Mouse (Mus musculus) embryonic facial prominence, embryonic 14.5 days (tissue): ENCODE results near the gene Fkbp11. TPM values are rescaled to one million over a fixed set of nuclear protein-coding genes. Genes with fewer than 3 reads are reported as not detected.
A peak's percentile ranks its signal among the peaks of the same experiment; 100 is the strongest.

Source experiments
- ATAC-seq: fragments of 200-750 bp; cut with Nextera tagmentation; 2 replicates; pipeline ENCODE4 v1.8.0; 2017; ENCODE audit warnings: low read depth, moderate number of reproducible peaks, moderate TSS enrichment
- DNase-seq: peaks from one replicate; pipeline ENCODE4 v3.0.0-alpha.2; 2015; ENCODE audit warnings: low spot score
- H3K27ac ChIP-seq: fragments of 300-500 bp; sonication (generic); replicated peaks from 2 replicates; pipeline ENCODE4 v1.5.1; 2014; ENCODE audit warnings: low read depth, mild to moderate bottlenecking, low read length, moderate library complexity
- H3K27me3 ChIP-seq: fragments of 300-500 bp; sonication (generic); replicated peaks from 2 replicates; pipeline ENCODE4 v1.6.1; 2014; ENCODE audit warnings: low read length; ENCODE audit not compliant: control insufficient read depth, insufficient read depth
- H3K36me3 ChIP-seq: fragments of 300-500 bp; sonication (generic); 2 replicates; pipeline ENCODE4 v1.6.1; 2014; ENCODE audit warnings: low read length, mixed read lengths; ENCODE audit not compliant: control insufficient read depth, insufficient read depth
- H3K4me1 ChIP-seq: fragments of 300-500 bp; sonication (generic); 2 replicates; pipeline ENCODE4 v1.6.1; 2014; ENCODE audit warnings: antibody characterized with exemption, low read length; ENCODE audit not compliant: control insufficient read depth, insufficient read depth
- H3K4me2 ChIP-seq: fragments of 300-500 bp; sonication (generic); 2 replicates; pipeline ENCODE4 v1.6.1; 2014; ENCODE audit warnings: low read depth, mild to moderate bottlenecking, low read length, moderate library complexity, mixed read lengths
- H3K4me3 ChIP-seq: fragments of 300-500 bp; sonication (generic); 2 replicates; pipeline ENCODE4 v1.5.1; 2014; ENCODE audit warnings: low read depth, mild to moderate bottlenecking, low read length
- H3K9ac ChIP-seq: fragments of 300-500 bp; sonication (generic); 2 replicates; pipeline ENCODE4 v1.6.1; 2014; ENCODE audit warnings: low read depth, mild to moderate bottlenecking, low read length, moderate library complexity, mixed read lengths
- H3K9me3 ChIP-seq: fragments of 300-500 bp; sonication (generic); 2 replicates; pipeline ENCODE4 v1.6.1; 2016; ENCODE audit warnings: low read length; ENCODE audit not compliant: control insufficient read depth
- WGBS: fragments of 180-500 bp; shearing (Covaris S2); extraction: QIAGEN DNeasy Blood & Tissue Kit; methylation state at CpG from one replicate; pipeline ENCODE4 v1.1.7; 2014; 5-methylcytosine and 5-hydroxymethylcytosine counted together
- polyA plus RNA-seq: library from polyadenylated mRNA; unstranded; fragments of >200 nt; fragmentation: Nextera tagmentation; extraction: Ambion mirVana; gene quantifications from 2 replicates; pipeline ENCODE4 v1.2.1, GENCODE M21; 2014

Gene Fkbp11
- polyA plus RNA-seq, 1 experiment from 2014 or later: 108 TPM

DNA sequence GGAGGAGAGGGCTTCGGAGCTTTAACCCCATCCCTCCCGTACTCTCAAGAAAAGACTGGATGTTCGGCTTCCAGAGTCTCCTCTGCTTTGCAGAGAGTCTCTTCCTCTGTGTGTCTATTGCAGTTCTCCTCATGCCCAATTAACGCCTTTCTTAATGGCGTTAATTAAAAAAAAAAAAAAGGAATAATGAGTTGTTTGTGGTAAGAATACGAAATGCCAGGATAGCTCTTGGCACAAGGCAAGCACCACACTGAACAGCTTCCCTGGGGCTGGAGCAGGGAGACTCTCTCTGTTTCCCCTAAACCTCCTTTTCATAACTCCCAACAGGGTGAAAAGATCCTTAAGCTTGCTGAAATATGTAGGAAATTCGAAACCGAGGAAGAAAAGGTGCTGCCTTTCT lies 5.8 kb downstream of the Fkbp11 start:
- no peaks in the 10 kb centered on the region for H3K9me3 ChIP-seq
- no peak overlapping the region for H3K9ac ChIP-seq
- H3K27ac ChIP-seq: no peak overlapping the region
- no peaks in the 10 kb centered on the region for H3K36me3 ChIP-seq
- peak overlapping the region; percentile 10; the same call in 1 of the 2 replicates for H3K4me2 ChIP-seq
- H3K4me3 ChIP-seq: no peak overlapping the region
- DNase-seq (no peak), ATAC-seq (no peak)
- 79% methylated on average over 8 of the region's 8 CpGs for WGBS
- no peaks in the 10 kb centered on the region for H3K27me3 ChIP-seq
- peaks cover 13% of the 10 kb centered on the region for H3K4me1 ChIP-seq

- Histone ChIP-seq H3K9ac (no peak overlapping the region), H3K36me3 (no peaks in the 10 kb centered on the region), H3K4me1 (no peaks in the 10 kb centered on the region), H3K9me3 (no peaks in the 10 kb centered on the region), H3K27me3 (no peaks in the 10 kb centered on the region), H3K27ac (no peak overlapping the region), H3K4me2 (no peak overlapping the region), H3K4me3 (no peak overlapping the region)
- DNase-seq: no peak
- WGBS: 71% methylated on average over 16 of the region's 16 CpGs
- no peak for ATAC-seq
Measured at GRCm38 (mm10) chr15:98717301-98717700, 10.7 kb downstream of the Fkbp11 start.

DNA sequence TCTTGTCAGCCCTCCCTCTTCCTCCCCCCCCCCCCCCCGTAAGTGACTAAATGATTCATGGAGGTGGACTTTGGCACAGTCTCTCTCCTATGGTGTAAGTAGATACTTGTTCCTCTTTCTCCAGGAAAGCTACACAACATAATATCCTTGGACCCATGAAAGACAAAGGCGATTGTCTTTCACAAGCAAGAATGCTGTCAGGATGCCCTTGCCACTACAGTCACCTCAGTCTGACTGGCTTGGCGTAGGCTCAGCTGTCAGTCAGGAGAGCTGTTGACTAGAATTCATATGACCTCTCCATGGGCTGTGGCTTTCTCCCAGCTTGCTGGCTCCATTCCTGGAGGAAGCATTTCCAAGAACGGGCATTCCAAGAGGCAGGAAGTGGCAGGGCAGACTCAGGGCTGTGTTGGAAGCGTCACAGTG lies 13.8 kb downstream of the Fkbp11 start:
- Histone ChIP-seq H3K4me2 (no peak overlapping the region), H3K4me1 (no peaks in the 10 kb centered on the region), H3K36me3 (no peaks in the 10 kb centered on the region), H3K27me3 (no peaks in the 10 kb centered on the region), H3K9me3 (no peaks in the 10 kb centered on the region), H3K4me3 (no peak overlapping the region), H3K27ac (no peak overlapping the region), H3K9ac (no peak overlapping the region)
- no peak for ATAC-seq
- no peak for DNase-seq
- WGBS: 70% methylated on average over 4 of the region's 5 CpGs

- Histone ChIP-seq H3K4me3 (no peak overlapping the region), H3K36me3 (no peaks in the 10 kb centered on the region), H3K9ac (no peak overlapping the region), H3K4me1 (no peaks in the 10 kb centered on the region), H3K27ac (no peak overlapping the region), H3K27me3 (no peaks in the 10 kb centered on the region; the same call in 1 of the 2 replicates), H3K9me3 (no peaks in the 10 kb centered on the region), H3K4me2 (no peak overlapping the region)
- DNase-seq (peak; percentile 57), ATAC-seq (no peak)
- WGBS: 15% methylated on average over 9 of the region's 9 CpGs
Measured at GRCm38 (mm10) chr15:98710442-98710841, 17.6 kb downstream of the Fkbp11 start.

GRCm38 (mm10) chr15:98707766-98708372 lies 20.1 kb downstream of the Fkbp11 start, which contains the start of gene Ccdc65:
Gene Ccdc65 (plus strand): TSS chr15:98708207.
- WGBS: 17% methylated on average over 16 of the region's 16 CpGs
- Histone ChIP-seq H3K4me2 (peak within 1 kb of the TSS; percentile 66), H3K27me3 (peaks cover 8% of the 10 kb centered on the region), H3K9me3 (no peaks in the 10 kb centered on the region), H3K4me3 (peak within 1 kb of the TSS; percentile 43), H3K27ac (no peak within 1 kb of the TSS), H3K36me3 (no peaks in the 10 kb centered on the region), H3K4me1 (no peaks in the 10 kb centered on the region), H3K9ac (peak within 1 kb of the TSS; percentile 46)
- ATAC-seq (peak; percentile 72; the same call in 1 of the 2 replicates), DNase-seq (peak; percentile 95)

GRCm38 (mm10) chr15:98704312-98704711 lies 23.7 kb downstream of the Fkbp11 start:
- DNase-seq (no peak), ATAC-seq (no peak)
- Histone ChIP-seq H3K4me2 (no peak overlapping the region), H3K4me3 (no peak overlapping the region), H3K9me3 (no peaks in the 10 kb centered on the region), H3K27ac (no peak overlapping the region), H3K27me3 (peaks cover 36% of the 10 kb centered on the region), H3K36me3 (no peaks in the 10 kb centered on the region), H3K4me1 (no peaks in the 10 kb centered on the region), H3K9ac (no peak overlapping the region)
- WGBS: 59% methylated on average over 9 of the region's 9 CpGs

DNA sequence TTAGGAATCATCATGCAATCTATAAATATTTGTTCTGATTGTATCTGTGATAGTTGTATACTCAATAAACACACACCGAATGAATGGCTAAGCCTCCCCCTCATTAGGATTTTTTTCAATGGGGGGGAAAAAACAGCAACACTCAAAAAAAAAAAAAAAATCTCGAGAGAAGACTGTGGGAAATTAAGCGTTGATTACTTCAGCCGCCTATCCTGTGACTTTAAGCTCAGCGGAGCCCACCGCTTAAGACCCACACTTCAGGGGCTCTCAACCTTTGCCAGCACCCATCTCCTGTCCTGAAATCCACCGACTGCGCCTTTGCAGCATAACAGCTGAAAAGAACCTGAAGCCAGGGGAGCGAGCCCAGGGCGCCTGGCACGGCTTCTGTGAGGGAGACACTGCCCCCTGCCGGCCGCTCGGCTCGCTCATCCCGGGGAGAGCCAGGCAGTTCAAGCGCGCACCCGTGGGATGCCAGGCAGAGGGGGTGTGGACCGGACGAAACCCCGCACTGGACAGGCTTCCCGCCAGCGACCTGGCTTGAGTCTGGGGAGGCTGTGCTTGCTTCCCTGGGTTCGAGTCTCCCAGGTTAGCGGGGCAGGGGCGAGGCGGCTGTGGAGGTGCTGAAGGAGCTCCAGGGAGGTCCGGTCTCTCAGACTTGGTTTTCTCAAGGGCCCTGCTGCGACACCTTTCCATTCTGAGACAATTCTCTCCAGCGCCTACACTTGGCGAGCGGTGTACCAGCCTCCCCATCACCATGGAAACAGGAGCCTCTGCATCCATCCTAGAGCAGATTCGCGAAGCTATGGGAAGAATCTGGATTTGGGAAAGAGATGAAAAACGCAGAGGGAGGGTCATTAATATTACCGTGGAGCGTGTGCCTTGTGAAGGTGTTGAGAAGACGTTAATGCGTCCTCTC lies 28.6 kb downstream of the Fkbp11 start:
- peak overlapping the region; percentile 38 for H3K9ac ChIP-seq
- H3K27me3 ChIP-seq: peaks cover 40% of the 10 kb centered on the region
- no peaks in the 10 kb centered on the region for H3K9me3 ChIP-seq
- H3K4me2 ChIP-seq: peak overlapping the region; percentile 57
- H3K27ac ChIP-seq: no peak overlapping the region
- DNase-seq (peak; percentile 83), ATAC-seq (peak; percentile 88)
- H3K4me1 ChIP-seq: no peaks in the 10 kb centered on the region
- no peaks in the 10 kb centered on the region for H3K36me3 ChIP-seq
- H3K4me3 ChIP-seq: peak overlapping the region; percentile 36
- 7% methylated on average over 29 of the region's 40 CpGs for WGBS

GRCm38 (mm10) chr15:98696216-98696615 lies 31.8 kb downstream of the Fkbp11 start:
- no peak overlapping the region for H3K9ac ChIP-seq
- H3K27ac ChIP-seq: no peak overlapping the region
- H3K9me3 ChIP-seq: no peaks in the 10 kb centered on the region
- H3K27me3 ChIP-seq: peaks cover 22% of the 10 kb centered on the region
- no peaks in the 10 kb centered on the region for H3K36me3 ChIP-seq
- 52% methylated on average over 8 of the region's 8 CpGs for WGBS
- no peak for DNase-seq
- no peak overlapping the region for H3K4me2 ChIP-seq
- no peak overlapping the region for H3K4me3 ChIP-seq
- no peaks in the 10 kb centered on the region for H3K4me1 ChIP-seq
- ATAC-seq: no peak
